Mouse (Mus musculus) ES-E14 (cell line): Measurements from ENCODE around the gene Agap2.

Source experiments
- CHD2 ChIP-seq: IDR thresholded peaks from 2 replicates; pipeline ENCODE4 v1.6.1; 2014; ENCODE audit warnings: mild to moderate bottlenecking, low read depth, low read length, inconsistent platforms
- MAFK ChIP-seq: IDR thresholded peaks from 2 replicates; pipeline ENCODE4 v1.6.1; 2014; ENCODE audit warnings: mild to moderate bottlenecking, low read depth, low read length, inconsistent platforms; ENCODE audit not compliant: insufficient read depth
- ZC3H11A ChIP-seq: IDR thresholded peaks from 2 replicates; pipeline ENCODE4 v1.6.1; 2012; ENCODE audit warnings: low read depth, mild to moderate bottlenecking, inconsistent platforms, low read length, borderline replicate concordance
- ZNF384 ChIP-seq: IDR thresholded peaks from 2 replicates; pipeline ENCODE4 v1.6.1; 2012; ENCODE audit warnings: low read depth, low read length, inconsistent platforms

GRCm38 (mm10) chr10:127048608-127049394 lies 26.3 kb upstream of the Agap2 start:
- TF ChIP-seq MAFK, result no peak
- TF ChIP-seq ZC3H11A, result no peak
- no peak for TF ChIP-seq ZNF384
- TF ChIP-seq CHD2, result no peak
